Mouse (Mus musculus): Measurements from ENCODE around the gene Cpa4. TPM values are rescaled to one million over a fixed set of nuclear protein-coding genes. Genes with fewer than 3 reads are reported as not detected.

Gene Cpa4
- polyA plus RNA-seq, 1 experiment from 2014 or later: 0.59 TPM

GRCm38 (mm10) chr6:30554092-30554491 is 14.1 kb upstream of the Cpa4 start:
- H3K4me3 ChIP-seq: no peak overlapping the region
- WGBS: 73% methylated on average over 5 of the region's 5 CpGs
- H3K27ac ChIP-seq (replicated peaks): no peak overlapping the region
- H3K4me2 ChIP-seq: no peak overlapping the region
- no peaks in the 10 kb centered on the region for H3K27me3 ChIP-seq
- peaks cover 33% of the 10 kb centered on the region for H3K4me1 ChIP-seq (replicated peaks)
- ATAC-seq (ENCODE audit: low read depth): no peak
- no peaks in the 10 kb centered on the region for H3K36me3 ChIP-seq
- H3K9ac ChIP-seq: no peak overlapping the region
- no peaks in the 10 kb centered on the region for H3K9me3 ChIP-seq

DNA sequence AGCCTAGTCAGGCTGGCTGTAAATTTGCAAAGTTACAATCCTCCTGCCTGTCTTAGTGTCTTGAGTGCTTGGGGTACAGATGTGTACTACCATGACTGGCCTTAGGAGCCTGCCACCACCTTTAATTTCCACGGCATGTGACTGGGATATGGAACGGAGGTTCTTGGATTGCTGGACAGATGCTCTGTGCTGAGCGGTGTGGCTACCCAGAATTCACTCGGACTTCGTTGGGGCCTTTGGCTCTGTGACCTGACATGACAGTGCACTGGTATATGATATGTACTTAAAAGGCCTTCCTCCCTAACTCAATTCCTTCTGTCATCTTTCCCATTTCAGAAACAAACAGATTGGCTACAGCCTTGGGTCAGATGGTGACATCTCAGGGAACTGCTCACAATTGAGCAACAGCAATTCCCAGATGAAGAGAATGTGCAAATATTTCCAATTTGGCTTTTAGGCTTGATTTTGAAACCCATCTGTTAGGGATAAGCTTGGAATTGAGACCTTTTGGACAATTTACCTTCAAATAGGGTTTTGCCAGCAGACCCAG is 13.5 kb upstream of the Cpa4 start:
- Histone ChIP-seq H3K4me1 (replicated peaks) (peaks cover 27% of the 10 kb centered on the region), H3K4me3 (no peak overlapping the region), H3K27me3 (no peaks in the 10 kb centered on the region), H3K27ac (replicated peaks) (no peak overlapping the region), H3K9me3 (no peaks in the 10 kb centered on the region), H3K36me3 (no peaks in the 10 kb centered on the region), H3K4me2 (no peak overlapping the region), H3K9ac (no peak overlapping the region)
- ATAC-seq (ENCODE audit: low read depth): no peak
- 93% methylated on average over 5 of the region's 5 CpGs for WGBS

DNA sequence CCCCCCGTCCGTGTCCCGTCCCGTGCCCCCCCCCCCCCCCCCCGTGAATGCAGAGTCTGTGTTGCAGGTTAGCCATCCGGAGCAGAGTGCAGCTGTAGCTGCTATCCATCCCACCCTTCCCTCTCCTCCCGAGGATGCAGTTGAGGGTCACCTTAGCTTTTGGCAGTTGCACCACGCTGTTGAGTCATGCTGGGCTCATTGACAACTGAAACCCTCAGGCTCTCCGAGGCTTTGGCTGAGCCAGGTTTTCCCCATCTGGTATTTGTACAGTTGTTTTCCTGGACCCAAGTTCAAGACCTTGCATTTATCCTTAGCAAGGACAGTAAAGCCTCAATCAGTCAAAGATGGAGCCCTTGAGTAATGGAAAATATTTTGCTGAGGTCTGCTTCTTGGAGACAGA is 12.1 kb upstream of the Cpa4 start:
- H3K27me3 ChIP-seq: no peaks in the 10 kb centered on the region
- H3K9me3 ChIP-seq: no peaks in the 10 kb centered on the region
- peaks cover 26% of the 10 kb centered on the region for H3K4me1 ChIP-seq (replicated peaks)
- H3K27ac ChIP-seq (replicated peaks): no peak overlapping the region
- no peak overlapping the region for H3K9ac ChIP-seq
- H3K36me3 ChIP-seq: no peaks in the 10 kb centered on the region
- no peak for ATAC-seq (ENCODE audit: low read depth)
- H3K4me3 ChIP-seq: no peak overlapping the region
- H3K4me2 ChIP-seq: no peak overlapping the region
- WGBS: 20% methylated on average over 5 of the region's 9 CpGs

GRCm38 (mm10) chr6:30559726-30560125 is 8.4 kb upstream of the Cpa4 start:
- H3K36me3 ChIP-seq: no peaks in the 10 kb centered on the region
- H3K9ac ChIP-seq: no peak overlapping the region
- no peak overlapping the region for H3K27ac ChIP-seq (replicated peaks)
- whole genome bisulfite sequencing: 40% methylated on average over 1 of the region's 1 CpGs
- no peaks in the 10 kb centered on the region for H3K4me1 ChIP-seq (replicated peaks)
- H3K27me3 ChIP-seq: no peaks in the 10 kb centered on the region
- no peak overlapping the region for H3K4me2 ChIP-seq
- no peak for ATAC-seq (ENCODE audit: low read depth)
- H3K9me3 ChIP-seq: no peaks in the 10 kb centered on the region
- no peak overlapping the region for H3K4me3 ChIP-seq

DNA sequence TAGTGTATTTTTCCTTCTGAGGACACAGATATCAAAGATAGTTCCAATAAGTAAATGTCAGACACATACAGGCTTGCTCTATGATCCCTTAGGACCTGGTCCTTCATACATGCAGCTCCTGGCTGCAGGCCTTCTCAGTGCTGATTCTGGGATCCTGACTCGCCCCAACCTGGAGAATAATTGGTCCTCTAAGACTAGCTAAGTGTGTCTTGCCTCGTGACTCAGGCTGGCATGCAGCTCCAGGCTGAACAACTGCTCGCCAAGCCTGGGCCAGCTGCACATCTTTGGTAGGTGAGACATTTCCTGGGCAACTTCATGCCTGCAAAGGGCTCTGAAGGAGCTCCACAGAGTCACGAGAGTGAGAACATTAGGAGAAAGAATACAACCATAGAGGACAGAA is 6.0 kb upstream of the Cpa4 start:
- Histone ChIP-seq H3K4me2 (no peak overlapping the region), H3K27me3 (no peaks in the 10 kb centered on the region), H3K4me1 (replicated peaks) (no peaks in the 10 kb centered on the region)

DNA sequence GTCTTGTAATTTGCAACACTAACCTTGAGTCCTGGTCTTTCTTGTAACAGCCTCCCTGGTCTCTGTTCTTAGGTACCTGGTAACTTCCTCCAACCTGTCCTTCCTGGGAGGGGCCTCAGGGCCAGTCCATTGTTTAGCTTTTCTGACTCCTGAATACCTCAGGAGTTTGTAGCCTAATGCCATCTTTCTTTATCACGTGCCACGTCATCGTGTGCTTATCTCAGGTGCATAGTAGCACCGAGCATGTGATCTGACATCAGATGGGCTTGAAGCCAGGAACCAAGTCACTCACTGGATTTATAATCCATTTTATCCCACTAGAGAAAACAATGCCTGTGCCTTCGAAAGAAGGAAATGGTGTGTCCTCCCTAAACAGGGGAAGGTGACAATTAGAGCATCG is 4.6 kb upstream of the Cpa4 start:
- no peaks in the 10 kb centered on the region for H3K9me3 ChIP-seq
- no peaks in the 10 kb centered on the region for H3K4me1 ChIP-seq (replicated peaks)
- no peaks in the 10 kb centered on the region for H3K36me3 ChIP-seq
- no peak overlapping the region for H3K9ac ChIP-seq
- H3K27me3 ChIP-seq: no peaks in the 10 kb centered on the region
- H3K4me2 ChIP-seq: no peak overlapping the region
- no peak overlapping the region for H3K4me3 ChIP-seq
- no peak for ATAC-seq (ENCODE audit: low read depth)
- 86% methylated on average over 6 of the region's 6 CpGs for WGBS
- no peak overlapping the region for H3K27ac ChIP-seq (replicated peaks)

More for the DNA sequence above, 6.0 kb upstream of the Cpa4 start:
- Histone ChIP-seq H3K9ac (no peak overlapping the region), H3K36me3 (no peaks in the 10 kb centered on the region), H3K9me3 (no peaks in the 10 kb centered on the region), H3K27ac (replicated peaks) (no peak overlapping the region), H3K4me3 (no peak overlapping the region)
- 82% methylated on average over 4 of the region's 4 CpGs for WGBS
- no peak for ATAC-seq (ENCODE audit: low read depth)

GRCm38 (mm10) chr6:30564051-30564450 is 4.1 kb upstream of the Cpa4 start:
- Histone ChIP-seq H3K9ac (no peak overlapping the region), H3K9me3 (no peaks in the 10 kb centered on the region), H3K4me1 (replicated peaks) (no peaks in the 10 kb centered on the region), H3K36me3 (no peaks in the 10 kb centered on the region), H3K4me2 (no peak overlapping the region), H3K27me3 (no peaks in the 10 kb centered on the region), H3K27ac (replicated peaks) (no peak overlapping the region), H3K4me3 (no peak overlapping the region)
- ATAC-seq (ENCODE audit: low read depth): no peak
- WGBS: 90% methylated on average over 6 of the region's 6 CpGs

DNA sequence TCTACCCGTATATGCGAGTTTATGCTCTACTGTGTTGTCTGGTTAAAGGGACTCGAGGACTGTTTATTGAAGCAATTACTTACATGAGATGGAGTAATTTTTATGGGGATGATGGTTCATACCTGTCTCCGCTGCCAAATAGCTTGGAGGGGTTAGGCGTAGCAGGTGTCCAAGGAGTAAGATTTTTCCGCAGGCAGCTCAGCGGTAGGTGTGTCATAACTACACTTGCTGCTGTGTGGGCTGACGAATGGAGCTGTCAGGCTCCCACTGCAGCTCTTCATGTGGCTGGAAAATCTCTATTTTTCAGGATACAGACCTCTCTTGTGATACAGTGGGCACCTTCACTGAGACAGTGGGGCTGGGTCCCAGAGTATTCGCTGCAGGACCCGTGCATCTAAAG is 1.2 kb downstream of the Cpa4 start:
- no peak overlapping the region for H3K9ac ChIP-seq
- 78% methylated on average over 10 of the region's 10 CpGs for WGBS
- no peaks in the 10 kb centered on the region for H3K9me3 ChIP-seq
- H3K4me3 ChIP-seq: no peak overlapping the region
- no peaks in the 10 kb centered on the region for H3K36me3 ChIP-seq
- 0 out of 2 replicates have a peak, but pooled peaks cover 4% of the 10 kb centered on the region for H3K27me3 ChIP-seq
- peak overlapping the region; percentile 42; the same call in 1 of the 2 replicates for H3K27ac ChIP-seq (replicated peaks)
- no peak for ATAC-seq (ENCODE audit: low read depth)
- H3K4me1 ChIP-seq (replicated peaks): peaks cover 20% of the 10 kb centered on the region
- no peak overlapping the region for H3K4me2 ChIP-seq

GRCm38 (mm10) chr6:30570012-30570411 is 1.8 kb downstream of the Cpa4 start:
- peaks cover 25% of the 10 kb centered on the region for H3K4me1 ChIP-seq (replicated peaks)
- no peak overlapping the region for H3K4me3 ChIP-seq
- H3K36me3 ChIP-seq: no peaks in the 10 kb centered on the region
- H3K4me2 ChIP-seq: no peak overlapping the region
- no peaks in the 10 kb centered on the region for H3K9me3 ChIP-seq
- no peak for ATAC-seq (ENCODE audit: low read depth)
- H3K27me3 ChIP-seq: 0 out of 2 replicates have a peak, but pooled peaks cover 4% of the 10 kb centered on the region
- H3K9ac ChIP-seq: no peak overlapping the region
- WGBS: 93% methylated on average over 5 of the region's 5 CpGs
- no peak overlapping the region for H3K27ac ChIP-seq (replicated peaks)

- Histone ChIP-seq H3K4me3 (no peak overlapping the region), H3K9ac (no peak overlapping the region), H3K36me3 (no peaks in the 10 kb centered on the region), H3K4me1 (replicated peaks) (peaks cover 32% of the 10 kb centered on the region), H3K9me3 (no peaks in the 10 kb centered on the region), H3K4me2 (peak overlapping the region; percentile 9; the same call in 1 of the 2 replicates), H3K27ac (replicated peaks) (peak overlapping the region; percentile 46), H3K27me3 (0 out of 2 replicates have a peak, but pooled peaks cover 4% of the 10 kb centered on the region)
- peak; percentile 93 for ATAC-seq (ENCODE audit: low read depth)
- WGBS: 27% methylated on average over 20 of the region's 20 CpGs
Observed at GRCm38 (mm10) chr6:30572456-30573311, 4.5 kb downstream of the Cpa4 start.

- no peak overlapping the region for H3K4me2 ChIP-seq
- ATAC-seq (ENCODE audit: low read depth): no peak
- 56% methylated on average over 5 of the region's 5 CpGs for WGBS
Observed at GRCm38 (mm10) chr6:30573380-30573779, 5.2 kb downstream of the Cpa4 start.

DNA sequence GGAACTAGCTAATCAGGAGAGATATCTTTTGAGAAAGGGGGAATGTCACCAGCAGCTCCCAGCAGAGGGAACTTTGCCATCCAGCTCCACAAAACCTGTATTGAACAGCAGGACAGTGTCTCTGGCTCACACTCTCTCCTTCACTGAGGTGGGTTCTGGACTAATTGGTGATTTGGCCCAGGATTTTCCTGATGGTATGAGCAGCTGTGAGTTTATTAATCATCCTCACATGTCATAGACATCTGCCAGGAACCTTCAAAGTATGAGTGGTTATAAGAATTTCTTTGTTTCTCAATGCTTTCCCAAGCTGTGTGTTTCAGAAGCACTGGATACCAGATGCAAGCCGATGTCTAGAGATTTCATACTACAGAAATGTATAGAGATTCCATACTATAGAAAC is 6.8 kb downstream of the Cpa4 start:
- no peak for ATAC-seq (ENCODE audit: low read depth)
- WGBS: 84% methylated on average over 1 of the region's 1 CpGs
- Histone ChIP-seq H3K4me2 (no peak overlapping the region), H3K4me3 (no peak overlapping the region), H3K27me3 (0 out of 2 replicates have a peak, but pooled peaks cover 4% of the 10 kb centered on the region), H3K4me1 (replicated peaks) (peaks cover 33% of the 10 kb centered on the region), H3K9me3 (no peaks in the 10 kb centered on the region), H3K9ac (no peak overlapping the region), H3K27ac (replicated peaks) (no peak overlapping the region), H3K36me3 (no peaks in the 10 kb centered on the region)

More at GRCm38 (mm10) chr6:30573380-30573779, 5.2 kb downstream of the Cpa4 start:
- no peak overlapping the region for H3K4me3 ChIP-seq
- H3K9ac ChIP-seq: no peak overlapping the region
- no peaks in the 10 kb centered on the region for H3K36me3 ChIP-seq
- no peaks in the 10 kb centered on the region for H3K9me3 ChIP-seq
- H3K27ac ChIP-seq (replicated peaks): peak overlapping the region; percentile 46
- H3K27me3 ChIP-seq: 0 out of 2 replicates have a peak, but pooled peaks cover 4% of the 10 kb centered on the region
- H3K4me1 ChIP-seq (replicated peaks): peaks cover 32% of the 10 kb centered on the region
